Mouse (Mus musculus): Measurements from ENCODE around the gene Entpd8.

Entpd8 gene

DNA sequence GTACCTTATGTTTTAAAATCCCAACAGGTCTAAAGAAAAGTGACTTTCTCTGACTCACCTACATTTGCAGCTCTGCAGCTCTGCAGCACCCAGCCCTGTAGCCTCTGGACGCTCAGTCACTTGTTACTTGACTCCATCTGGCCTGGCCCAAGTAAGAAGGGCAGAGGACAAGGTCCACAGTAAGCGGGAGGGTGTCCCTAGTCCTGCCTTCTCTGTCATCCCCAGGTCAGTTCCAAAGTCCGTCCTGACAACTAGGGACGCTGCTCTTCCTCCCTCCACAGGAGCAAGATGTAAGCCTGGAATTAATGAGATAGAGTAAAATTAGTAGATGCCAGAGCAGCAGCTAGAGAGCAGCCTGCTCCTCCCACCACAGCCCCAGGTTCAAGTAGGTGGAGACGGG is at the start of gene Entpd8:
Entpd8 (plus strand) TSS at position 229 of the 400 bp plus-strand sequence.
- no peak for DNase-seq (ENCODE audit: inconsistent age in 2 of 2, low spot score in 1 of 2)

DNA sequence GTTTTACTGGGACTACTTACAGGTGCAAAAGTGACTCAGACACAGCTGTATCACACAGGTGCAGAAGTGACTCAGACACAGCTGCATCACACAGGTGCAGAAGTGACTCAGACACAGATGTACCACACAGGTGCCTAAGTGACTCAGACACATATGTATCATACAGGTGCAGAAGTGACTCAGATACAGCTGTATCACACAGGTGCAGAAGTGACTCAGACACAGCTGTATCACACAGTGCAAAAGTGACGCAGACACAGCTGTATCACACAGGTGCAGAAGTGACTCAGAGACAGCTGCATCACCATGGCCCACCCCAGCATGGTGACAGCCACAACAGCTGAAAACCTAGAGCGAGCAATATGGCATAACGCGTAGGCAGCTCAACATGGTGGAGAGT is 45.1 kb upstream of the Entpd8 start:
- DNase-seq (ENCODE audit: inconsistent age in 2 of 2, low spot score in 1 of 2) = no peak

DNA sequence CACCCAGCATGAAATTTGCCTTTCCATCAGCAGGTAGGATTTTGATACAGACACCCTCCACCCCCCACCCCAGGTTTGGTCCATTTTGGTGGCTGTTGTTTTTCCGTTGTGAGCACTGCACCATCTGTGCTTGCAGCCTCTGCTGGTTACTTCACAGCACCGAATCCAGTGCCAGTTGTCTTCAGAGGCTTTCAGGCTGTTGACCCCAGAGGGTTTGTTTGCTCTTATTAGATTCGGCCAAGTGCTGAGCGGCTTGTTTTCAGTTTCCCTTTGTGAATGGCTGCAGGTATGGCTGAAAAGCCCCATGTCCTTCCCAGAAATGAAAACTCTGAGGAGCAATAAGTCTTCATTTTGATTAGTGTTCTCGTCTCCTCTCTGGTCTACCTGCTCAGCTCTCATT is 40.0 kb upstream of the Entpd8 start:
- DNase-seq (ENCODE audit: inconsistent age in 2 of 2, low spot score in 1 of 2) = no peak

DNA sequence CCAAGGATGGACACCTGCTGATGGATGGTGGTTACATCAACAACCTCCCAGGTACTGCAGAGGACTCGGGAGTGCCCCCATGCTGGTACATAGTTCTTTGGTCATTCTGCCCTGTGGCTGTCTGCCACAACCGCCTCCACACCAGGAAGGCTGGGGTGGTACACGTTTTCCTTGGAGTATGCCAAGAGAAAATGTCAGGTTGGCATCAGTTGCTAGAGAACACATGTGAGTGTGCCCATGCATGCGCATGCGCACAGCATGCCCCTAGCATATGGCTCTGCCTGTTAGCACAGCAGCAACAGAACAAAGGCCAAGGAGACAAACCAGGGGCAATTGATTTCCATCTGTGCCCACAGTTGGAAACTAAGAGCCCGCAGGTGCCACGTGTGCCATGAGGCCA is 29.2 kb upstream of the Entpd8 start:
- DNase-seq (ENCODE audit: inconsistent age in 2 of 2, low spot score in 1 of 2) = no peak

DNA sequence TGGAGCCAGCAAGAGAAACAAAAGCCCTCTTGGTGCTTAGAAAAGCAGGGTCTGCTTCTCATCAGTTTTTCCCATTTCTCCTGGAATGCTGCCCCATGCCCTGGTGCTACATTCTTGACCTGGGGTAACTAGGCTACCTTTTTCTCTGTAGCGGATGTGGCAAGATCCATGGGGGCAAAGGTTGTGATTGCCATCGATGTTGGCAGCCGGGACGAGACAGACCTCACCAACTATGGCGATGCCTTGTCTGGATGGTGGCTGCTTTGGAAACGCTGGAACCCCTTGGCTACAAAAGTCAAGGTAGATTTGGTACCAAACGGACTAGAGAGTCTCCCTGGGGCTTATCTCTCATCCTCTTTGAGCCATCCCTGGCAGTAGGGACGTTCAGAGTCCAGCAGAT is 28.7 kb upstream of the Entpd8 start:
- DNase-seq (ENCODE audit: inconsistent age in 2 of 2, low spot score in 1 of 2) = no peak

DNA sequence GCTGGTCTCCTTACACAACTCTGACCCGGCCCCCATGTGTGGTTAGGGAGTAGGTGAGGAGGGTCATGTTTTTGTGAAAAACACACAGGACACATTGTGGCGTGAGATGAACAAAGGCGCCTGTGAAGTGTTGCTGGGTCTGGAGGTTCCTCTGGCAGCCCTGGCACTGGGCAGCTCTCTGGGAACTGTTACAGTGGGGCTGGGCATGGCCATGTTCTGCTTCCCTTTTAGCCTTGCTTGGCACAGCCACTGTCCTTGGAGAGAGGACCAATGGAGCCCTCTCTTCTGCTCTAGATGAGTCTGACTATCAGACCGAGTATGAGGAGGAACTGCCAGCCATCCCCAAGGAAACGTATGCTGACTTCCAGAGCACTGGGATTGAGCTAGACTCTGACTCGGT is 27.0 kb upstream of the Entpd8 start:
- DNase-seq (ENCODE audit: inconsistent age in 2 of 2, low spot score in 1 of 2) = no peak

DNA sequence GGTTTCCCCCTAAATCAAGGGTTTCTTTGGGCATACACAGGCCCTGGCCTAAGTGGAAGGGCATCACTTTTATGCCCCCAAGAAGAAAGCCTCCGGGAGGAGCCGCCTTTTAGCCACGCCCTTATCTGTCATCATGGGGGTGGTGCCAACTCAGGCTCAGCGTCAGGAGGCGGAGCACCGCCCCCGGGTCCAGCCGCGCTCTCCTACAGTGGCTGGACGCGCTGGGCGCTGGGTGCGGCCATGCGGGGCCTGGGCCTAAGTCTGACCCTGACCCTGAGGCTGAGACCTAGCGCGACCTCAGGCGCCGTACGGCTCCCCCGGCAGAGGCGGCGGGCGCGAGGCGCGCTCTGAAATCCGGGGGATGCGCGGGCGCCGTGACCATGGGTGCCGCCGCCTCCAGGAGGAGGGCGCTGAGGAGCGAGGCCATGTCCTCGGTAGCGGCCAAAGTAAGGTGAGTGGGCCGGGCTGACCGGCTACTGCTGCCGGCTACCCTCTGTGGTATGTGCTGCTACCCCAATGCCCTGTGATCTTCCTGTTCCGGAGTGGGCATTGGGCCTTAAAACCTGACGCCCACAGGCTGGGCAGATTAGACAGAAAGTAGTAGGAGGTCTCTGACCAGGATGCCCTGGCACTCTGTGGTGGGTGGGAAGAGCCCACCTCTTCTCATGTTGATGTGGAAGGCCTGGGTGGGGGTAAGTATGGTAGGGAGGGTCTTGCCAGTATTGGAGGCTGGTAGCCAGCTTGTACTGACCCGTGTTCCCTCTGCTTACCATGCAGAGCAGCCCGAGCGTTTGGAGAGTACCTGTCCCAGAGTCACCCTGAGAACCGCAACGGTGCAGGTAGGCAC is 25.7 kb upstream of the Entpd8 start, which contains the start of gene Nsmf:
Nsmf (plus strand) TSS at position 135 of the 847 bp plus-strand sequence.
- peak; percentile 91 to 97 for DNase-seq (ENCODE audit: inconsistent age in 2 of 2, low spot score in 1 of 2)

DNA sequence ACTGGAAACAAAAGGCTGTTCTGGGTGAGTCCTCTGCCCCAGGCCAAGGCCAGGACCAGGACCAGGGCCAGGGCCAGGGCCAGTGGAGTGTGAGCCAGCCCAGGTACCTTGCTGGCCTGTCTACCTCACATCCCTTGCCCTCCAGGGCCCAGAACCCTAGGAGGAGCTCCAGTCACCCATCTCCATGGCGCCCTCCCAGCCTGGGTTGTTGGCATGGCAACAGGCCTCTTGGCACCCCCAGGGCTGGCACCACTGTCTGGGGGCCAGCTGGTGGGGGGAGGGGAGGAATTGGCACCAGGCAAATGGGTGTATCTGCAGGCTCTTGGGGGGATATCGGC is 25.1 kb upstream of the Entpd8 start:
- peak in 1 of 2 experiments; percentile 38 for DNase-seq (ENCODE audit: inconsistent age in 2 of 2, low spot score in 1 of 2)

DNA sequence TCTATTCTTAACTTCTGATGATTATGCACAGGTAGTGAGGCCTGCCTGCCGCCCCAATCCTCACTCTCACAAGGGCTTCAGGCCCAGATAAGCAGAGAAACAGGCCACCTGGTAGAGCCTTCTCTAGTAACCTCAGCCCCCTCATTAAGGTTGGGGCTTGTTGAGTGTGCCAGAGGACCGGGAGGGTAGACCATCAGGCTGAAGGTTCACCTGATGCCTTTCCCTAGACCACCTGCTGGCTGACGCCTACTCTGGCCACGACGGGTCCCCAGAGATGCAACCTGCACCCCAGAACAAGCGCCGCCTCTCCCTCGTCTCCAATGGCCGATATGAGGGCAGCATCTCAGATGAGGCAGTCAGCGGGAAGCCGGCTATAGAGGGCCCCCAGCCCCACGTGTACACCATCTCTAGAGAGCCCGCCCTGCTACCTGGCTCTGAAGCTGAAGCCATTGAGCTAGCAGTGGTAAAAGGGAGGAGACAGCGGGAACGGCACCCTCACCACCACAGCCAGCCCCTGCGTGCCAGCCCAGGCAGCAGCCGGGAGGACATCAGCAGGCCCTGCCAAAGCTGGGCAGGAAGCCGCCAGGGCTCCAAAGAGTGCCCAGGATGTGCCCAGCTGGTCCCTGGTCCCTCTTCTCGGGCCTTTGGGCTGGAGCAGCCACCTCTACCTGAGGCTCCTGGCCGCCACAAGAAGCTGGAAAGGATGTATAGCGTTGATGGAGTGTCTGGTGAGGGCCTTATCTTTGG is 24.5 kb upstream of the Entpd8 start:
- no peak for DNase-seq (ENCODE audit: inconsistent age in 2 of 2, low spot score in 1 of 2)

DNA sequence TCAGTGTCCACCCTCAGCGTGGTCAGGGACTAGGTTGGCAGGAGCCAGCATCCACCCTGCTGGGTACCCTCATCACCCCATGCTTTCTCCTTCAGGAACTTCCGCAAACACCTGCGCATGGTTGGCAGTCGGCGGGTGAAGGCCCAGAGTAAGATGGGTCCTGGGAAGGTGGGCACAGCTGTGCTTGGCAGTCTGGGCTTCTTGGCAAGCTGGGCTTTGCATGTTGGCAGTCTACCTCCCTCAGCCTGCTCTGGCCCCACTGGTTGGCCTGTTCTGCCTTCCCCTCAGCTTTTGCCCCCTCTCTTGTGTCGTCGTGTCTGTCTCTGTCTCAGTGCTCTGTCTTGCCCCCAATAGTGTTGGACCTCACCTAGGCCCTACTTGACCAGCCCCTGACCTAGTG is 21.2 kb upstream of the Entpd8 start:
- no peak for DNase-seq (ENCODE audit: inconsistent age in 2 of 2, low spot score in 1 of 2)

DNA sequence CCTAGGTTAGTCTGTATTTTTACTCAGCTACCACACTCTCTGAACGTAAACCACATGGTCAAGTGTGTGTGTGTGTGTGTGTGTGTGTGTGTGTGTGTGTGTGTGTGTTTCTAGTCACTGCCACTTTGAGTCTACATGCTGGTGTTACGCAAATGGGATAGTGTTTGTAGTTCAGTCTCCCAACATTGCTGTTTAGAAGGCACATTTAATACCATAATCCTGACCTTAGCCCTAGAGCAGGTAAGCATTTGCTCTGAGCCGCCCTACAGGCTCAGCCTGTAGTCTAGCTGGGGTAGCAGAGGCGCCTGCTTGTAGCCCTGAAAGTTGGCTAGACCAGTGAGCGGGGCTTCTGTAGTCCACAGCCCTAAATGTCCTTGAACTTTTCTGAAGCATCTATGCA is 16.6 kb upstream of the Entpd8 start:
- DNase-seq (ENCODE audit: inconsistent age in 2 of 2, low spot score in 1 of 2) = no peak

DNA sequence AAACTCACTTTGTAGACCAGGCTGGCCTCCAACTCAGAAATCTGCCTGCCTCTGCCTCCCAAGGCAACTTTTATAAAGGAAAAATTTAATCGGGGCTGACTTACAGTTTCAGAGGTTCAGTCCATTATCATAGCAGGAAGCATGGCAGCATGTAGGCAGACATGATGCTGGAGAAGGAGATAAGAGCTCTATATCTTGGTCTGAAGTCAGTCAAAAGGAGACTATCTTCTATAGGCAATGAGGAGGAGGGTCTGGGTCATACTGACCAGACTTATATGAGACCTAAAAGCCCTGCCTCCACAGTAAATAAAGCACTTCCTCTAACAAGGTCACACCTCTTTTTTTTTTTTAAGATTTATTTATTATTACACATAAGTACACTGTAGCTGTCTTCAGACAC is 15.8 kb upstream of the Entpd8 start:
- DNase-seq (ENCODE audit: inconsistent age in 2 of 2, low spot score in 1 of 2) = no peak

DNA sequence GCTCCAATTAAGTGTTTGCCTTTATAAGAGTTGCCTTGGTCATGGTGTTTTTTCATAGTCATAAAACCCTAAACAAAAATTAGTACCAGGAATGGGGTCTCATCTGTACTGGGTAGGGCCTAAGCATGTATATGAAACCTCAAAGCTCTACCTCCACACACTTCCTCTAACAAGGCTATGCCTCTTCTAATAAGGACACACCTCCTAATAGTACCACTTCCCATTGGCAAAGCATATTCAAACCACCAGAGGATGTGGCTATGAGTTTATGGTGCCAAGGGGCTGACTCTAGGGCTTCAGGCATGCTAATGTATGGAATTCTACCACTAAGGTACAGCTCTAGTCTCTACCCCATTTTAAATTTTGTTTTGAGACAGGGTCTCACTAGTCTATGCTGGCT is 14.6 kb upstream of the Entpd8 start:
- no peak for DNase-seq (ENCODE audit: inconsistent age in 2 of 2, low spot score in 1 of 2)

DNA sequence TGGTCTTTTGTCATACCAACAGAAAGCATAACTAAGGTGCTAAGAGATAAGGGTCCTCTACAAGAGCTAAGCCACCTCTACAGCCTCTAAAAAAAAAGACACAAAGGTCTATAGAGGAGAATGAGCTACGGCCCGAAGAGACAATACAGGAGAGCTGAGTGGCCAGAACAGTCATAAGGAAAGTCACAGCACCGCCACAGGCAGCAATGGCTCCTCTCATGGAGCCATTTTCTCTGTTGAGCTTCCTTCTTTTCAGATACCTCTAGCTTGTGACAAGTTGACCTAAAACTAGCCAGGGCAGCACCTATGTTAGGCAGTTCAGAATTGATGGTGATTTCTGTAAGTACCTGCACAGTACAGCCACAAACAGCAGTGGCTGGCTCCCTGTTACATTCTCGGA is 13.6 kb upstream of the Entpd8 start:
- no peak for DNase-seq (ENCODE audit: inconsistent age in 2 of 2, low spot score in 1 of 2)

DNA sequence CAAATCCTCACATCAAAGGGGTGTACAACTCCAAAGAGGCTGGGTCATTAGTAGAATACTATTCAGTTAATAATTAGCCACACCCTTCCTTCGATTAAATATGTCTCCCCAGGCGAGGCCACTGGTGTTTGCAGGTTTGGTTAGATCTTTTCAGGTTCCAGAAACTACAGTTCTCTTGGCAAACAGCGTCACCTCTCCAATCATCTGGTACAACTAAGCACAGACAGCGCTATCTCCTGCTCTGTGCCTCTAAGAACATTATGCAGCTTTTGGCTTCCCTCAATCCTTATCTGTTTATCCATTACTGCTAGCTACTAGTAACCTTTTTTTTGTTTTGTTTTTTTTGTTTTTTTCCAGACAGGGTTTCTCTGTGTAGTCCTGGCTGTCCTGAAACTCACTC is 10.6 kb upstream of the Entpd8 start:
- no peak for DNase-seq (ENCODE audit: inconsistent age in 2 of 2, low spot score in 1 of 2)

DNA sequence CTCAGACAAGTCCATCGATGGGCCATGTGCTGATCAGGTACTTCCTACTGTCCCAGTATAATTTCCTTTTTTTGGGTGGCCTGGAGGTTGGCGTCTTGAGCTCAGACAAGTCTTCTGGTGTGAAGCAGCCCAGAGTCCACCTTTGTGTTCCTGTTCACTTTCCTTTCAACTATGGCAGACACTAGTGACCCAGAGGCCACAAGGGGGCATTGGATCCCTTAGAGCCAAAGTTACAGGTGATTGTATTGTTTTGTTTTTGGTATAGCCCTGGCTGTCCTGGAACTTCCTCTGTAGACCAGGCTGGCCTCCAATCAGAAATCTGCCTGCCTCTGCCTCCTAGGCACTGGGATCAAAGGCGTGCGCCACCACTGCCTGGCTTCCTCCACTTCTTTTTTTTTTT is 7.7 kb upstream of the Entpd8 start:
- no peak for DNase-seq (ENCODE audit: inconsistent age in 2 of 2, low spot score in 1 of 2)

DNA sequence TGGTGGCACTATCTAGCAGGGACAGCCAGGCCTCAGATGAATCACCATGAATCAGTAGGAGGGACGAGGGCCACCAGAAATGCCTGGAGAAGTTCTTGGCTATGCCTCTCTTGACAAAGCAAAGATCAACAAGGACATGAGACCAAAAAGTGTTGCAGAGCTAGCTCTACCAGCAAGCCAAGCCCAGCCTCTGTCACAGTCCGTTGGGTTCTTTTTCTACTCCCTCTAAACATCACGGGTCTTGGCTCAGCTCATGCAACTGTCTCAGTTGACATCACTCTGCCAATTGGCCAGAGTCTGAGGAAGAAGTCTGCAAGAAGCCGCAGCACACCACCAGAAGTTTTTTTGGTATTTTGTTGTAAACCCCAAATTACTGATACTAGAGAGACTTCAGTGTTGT is 4.6 kb upstream of the Entpd8 start:
- DNase-seq (ENCODE audit: inconsistent age in 2 of 2, low spot score in 1 of 2) = peak; percentile 19 to 51

DNA sequence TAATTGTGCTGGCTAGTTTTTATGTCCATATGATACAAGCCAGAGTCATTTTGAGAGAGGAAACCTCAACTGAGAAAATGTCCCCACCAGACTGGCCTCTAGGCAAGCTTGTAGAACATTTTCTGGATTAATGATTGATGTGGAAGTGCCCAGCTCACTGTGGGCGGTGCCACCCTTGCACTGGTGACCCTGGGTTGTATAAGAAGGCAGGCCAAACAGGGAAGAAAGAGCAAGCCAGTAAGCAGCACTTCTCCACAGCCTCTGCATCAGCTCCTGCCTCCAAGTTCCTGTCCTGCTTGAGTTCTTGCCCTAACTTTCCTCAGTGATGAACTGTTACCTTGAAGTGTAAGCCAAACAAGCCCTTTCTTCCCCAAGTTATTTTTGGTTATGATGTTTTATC is 1.1 kb upstream of the Entpd8 start:
- DNase-seq (ENCODE audit: inconsistent age in 2 of 2, low spot score in 1 of 2) = no peak

DNA sequence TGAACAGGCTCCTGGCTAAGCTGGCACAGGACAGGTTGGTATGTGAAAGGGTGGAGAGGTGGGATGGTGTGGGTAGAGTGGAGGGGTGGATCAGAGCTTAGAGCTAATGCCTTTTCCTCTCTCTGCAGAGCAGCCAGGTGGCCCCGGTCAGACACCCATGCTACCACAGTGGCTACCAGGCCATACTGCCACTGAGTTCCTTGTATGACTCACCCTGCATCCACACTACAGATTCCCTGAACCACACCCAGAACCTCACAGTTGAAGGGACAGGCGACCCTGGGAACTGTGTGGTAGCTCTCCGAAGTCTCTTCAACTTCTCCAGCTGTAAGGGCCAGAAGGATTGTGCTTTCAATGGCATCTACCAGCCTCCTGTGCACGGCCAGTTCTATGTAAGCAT is 3.6 kb downstream of the Entpd8 start:
- DNase-seq (ENCODE audit: inconsistent age in 2 of 2, low spot score in 1 of 2) = no peak

DNA sequence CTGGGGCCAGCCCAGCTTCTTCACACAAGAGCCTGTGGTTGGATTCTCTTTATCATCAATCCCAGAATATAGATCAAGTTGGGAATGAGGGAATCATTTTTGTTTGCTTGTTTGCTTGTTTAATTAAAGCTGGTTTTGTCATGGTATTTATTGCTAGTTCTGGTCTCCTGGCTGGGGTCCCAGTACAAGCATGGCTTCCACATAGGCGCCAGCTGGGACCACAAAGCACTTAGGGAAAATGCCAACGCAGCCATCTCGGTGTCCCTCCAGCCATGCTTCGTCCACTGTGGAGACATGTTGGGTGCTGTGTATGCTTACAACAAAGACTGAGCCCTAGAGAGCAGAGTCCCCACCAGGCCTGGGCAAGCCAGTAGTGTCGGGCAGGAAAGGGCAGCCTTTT is 5.5 kb downstream of the Entpd8 start:
- DNase-seq (ENCODE audit: inconsistent age in 2 of 2, low spot score in 1 of 2) = no peak

DNA sequence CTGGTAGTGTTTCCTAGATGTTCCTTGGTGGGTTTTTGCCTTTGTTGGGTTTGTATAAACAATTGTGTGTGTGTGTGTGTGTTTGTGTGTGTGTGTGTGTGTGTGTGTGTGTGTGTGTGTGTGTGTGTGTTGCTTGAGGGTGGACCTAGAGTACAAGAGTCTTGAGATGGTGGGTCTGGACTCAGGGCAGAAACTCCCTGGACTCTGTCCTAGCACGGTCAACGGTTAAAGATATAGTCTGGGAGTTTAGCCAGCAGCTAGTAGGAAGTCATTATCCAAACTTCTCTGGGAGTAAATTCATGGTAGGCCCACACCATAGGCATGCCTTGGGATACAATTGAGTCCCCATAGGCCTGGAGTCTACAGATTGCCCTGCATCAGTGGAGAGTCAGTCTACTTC is 7.7 kb downstream of the Entpd8 start:
- DNase-seq (ENCODE audit: inconsistent age in 2 of 2, low spot score in 1 of 2) = no peak

DNA sequence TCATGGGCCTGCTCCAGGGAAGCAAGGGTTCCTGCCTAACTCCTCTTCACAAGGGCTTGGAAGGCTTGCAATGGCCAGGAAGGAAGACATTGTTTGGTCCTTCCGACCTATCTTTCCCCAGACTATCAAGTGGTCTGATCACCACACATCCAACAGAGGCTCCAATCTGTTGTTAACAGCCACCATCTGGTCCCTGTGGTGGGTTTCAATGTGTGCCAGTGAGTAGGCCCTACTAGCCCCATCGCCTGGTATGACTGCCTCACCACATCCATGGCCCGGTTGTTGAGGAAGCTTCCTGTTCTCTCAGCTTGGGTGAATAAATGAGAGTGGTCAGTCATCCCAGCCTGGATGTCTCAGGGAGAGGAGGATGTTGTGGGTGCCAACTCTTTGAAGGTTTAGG is 8.5 kb downstream of the Entpd8 start:
- DNase-seq (ENCODE audit: inconsistent age in 2 of 2, low spot score in 1 of 2) = no peak

DNA sequence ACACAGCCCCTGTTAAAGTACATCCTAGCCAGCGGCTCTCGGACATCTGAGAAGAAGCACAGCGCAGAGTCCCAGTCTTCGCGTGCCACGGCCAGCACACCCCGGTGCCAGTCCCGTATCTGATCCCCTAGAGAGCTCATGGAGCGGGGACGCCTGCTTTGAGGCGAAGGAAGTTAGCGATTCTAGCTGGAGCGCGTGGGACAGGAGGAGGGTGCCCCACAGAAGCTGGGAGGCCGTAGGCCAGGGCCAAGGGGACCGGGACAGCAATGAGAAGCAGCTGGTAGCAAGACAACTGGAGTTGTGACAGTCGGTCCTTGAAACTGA is 14.6 kb downstream of the Entpd8 start:
- DNase-seq (ENCODE audit: inconsistent age in 2 of 2, low spot score in 1 of 2) = no peak
